Comparison of ENCODE assay signal across 8 mouse cellular contexts in the genomic region with DNA sequence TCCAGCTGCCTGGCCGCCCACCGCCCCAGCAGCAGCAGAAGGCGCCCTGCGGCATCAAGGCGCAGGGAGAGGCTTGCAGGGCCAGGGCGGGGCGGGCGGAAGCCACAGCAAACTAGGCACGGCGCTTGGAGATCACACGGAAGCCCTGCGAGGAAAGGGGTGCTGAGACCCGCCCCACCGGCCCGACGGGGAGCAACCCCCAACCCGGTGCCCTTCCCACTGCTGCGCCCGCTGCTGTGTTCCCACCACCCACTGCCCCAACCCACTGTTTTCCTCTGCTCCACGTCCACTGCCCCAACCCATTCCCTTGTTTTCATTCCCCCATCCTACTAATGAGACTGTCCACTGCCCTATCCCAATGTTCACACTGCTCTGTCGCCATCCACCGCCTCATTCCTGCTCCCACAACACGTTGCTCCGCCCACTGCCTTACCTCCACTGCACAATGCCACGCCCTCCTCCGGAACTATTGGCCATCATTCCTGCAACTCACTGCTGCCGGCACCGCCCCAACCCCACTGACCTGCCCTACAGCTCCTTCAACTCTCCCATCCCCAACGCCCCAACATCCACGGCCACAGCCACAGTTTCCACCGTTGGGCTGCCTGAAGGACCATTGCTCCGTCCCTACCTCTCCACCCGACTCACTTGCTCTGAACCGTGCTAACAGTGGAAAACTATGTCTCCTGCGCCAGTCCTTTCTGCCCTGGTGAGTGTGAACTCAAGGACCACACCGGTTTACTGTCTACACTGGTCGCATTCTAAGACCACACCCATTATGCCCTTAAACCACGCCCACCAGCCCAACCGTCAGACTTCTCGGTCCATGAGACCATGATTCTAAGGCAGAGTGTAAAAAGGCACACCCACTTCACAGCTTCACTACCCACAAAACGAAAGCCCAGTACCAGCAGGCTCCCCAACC. TPM values are rescaled to one million over a fixed set of nuclear protein-coding genes. Genes with fewer than 3 reads are reported as not detected.
A peak's percentile ranks its signal among the peaks of the same experiment; 100 is the strongest.
DNase-seq lines count a peak whose midpoint lies in the region; ATAC-seq and TF ChIP-seq lines count a peak whose summit lies in the region.

No protein-coding gene starts in this region.

- in situ Hi-C loops in ES-E14 (cut with MboI; ENCODE audit: low sequenced_read_pairs in 2 of 2, unreplicated experiment in 2 of 2) = no loop called here

- H3K36me3 ChIP-seq in ES-E14 (ENCODE audit: control insufficient read depth, insufficient read depth, low read length, poor library complexity, severe bottlenecking) = no peaks in the 10 kb centered on the region
- no peaks in the 10 kb centered on the region for H3K36me3 ChIP-seq in forebrain, embryonic 13.5 days (ENCODE audit: poor library complexity, severe bottlenecking)
- no peaks in the 10 kb centered on the region for H3K36me3 ChIP-seq in neural tube, embryonic 14.5 days (ENCODE audit: control insufficient read depth, insufficient read depth, low read length)

- peak; percentile 84 for ATAC-seq in cerebellum, adult (ENCODE audit: insufficient number of reproducible peaks, low FRiP score, low TSS enrichment)
- peak; percentile 95 for ATAC-seq in forebrain, embryonic 13.5 days
- peak; percentile 93 for ATAC-seq in neural tube, embryonic 14.5 days (ENCODE audit: low read depth)

- H3K4me3 ChIP-seq in ES-E14 (ENCODE audit: insufficient read depth in 1 of 2, low read depth in 1 of 2, low read length in 2 of 2, poor library complexity in 1 of 2, severe bottlenecking in 1 of 2) = peak overlapping the region; percentile 72 to 83
- H3K4me3 ChIP-seq in forebrain, embryonic 13.5 days = peak overlapping the region; percentile 49
- H3K4me3 ChIP-seq in neural tube, embryonic 14.5 days (ENCODE audit: low read depth, low read length) = peak overlapping the region; percentile 40

- H3K9ac ChIP-seq in ES-E14 (ENCODE audit: insufficient read depth, low read depth, low read length, poor library complexity, severe bottlenecking) = peak overlapping the region; percentile 61
- peak overlapping the region; percentile 71 for H3K9ac ChIP-seq in forebrain, embryonic 13.5 days
- peak overlapping the region; percentile 60 for H3K9ac ChIP-seq in neural tube, embryonic 14.5 days (replicated peaks; ENCODE audit: low read depth, low read length)

- H3K4me1 ChIP-seq in ES-E14 (ENCODE audit: control insufficient read depth in 2 of 2, insufficient read depth in 2 of 2, low read length in 2 of 2, poor library complexity in 1 of 2) = peaks cover 2 to 15% of the 10 kb centered on the region in 2 experiments; a peak in 2 of 4 replicates
- H3K4me1 ChIP-seq in forebrain, embryonic 13.5 days = peaks cover 14% of the 10 kb centered on the region
- H3K4me1 ChIP-seq in neural tube, embryonic 14.5 days (ENCODE audit: control insufficient read depth, insufficient read depth, low read length) = 0 out of 2 replicates have a peak, but pooled peaks cover 3% of the 10 kb centered on the region

- H3K4me2 ChIP-seq in forebrain, embryonic 13.5 days = peak overlapping the region; percentile 92
- peak overlapping the region; percentile 87 for H3K4me2 ChIP-seq in neural tube, embryonic 14.5 days (ENCODE audit: low read depth, low read length)

- intact Hi-C loops in heart, postnatal 25 days (cut with DNase I) = no loop called here

- no peak overlapping the region for H3K27ac ChIP-seq in ES-E14 (ENCODE audit: insufficient read depth, low read depth, low read length, poor library complexity, severe bottlenecking)
- no peak overlapping the region for H3K27ac ChIP-seq in forebrain, embryonic 13.5 days
- no peak overlapping the region for H3K27ac ChIP-seq in neural tube, embryonic 14.5 days (ENCODE audit: low read depth, low read length)

- DNase-seq in ES-E14 (ENCODE audit: low read depth, low spot score) = peak; percentile 97
- peak; percentile 40 for DNase-seq in heart, postnatal 25 days (ENCODE audit: low spot score)
- DNase-seq in large intestine, adult 2 months (ENCODE audit: low read depth, low spot score) = peak; percentile 75
- peak; percentile 91 to 93 for DNase-seq in lung, adult 18-20 months
- peak; percentile 84 for DNase-seq in testis, postnatal 14 days (ENCODE audit: low spot score)

- peaks cover 16% of the 10 kb centered on the region for H3K27me3 ChIP-seq in forebrain, embryonic 13.5 days
- H3K27me3 ChIP-seq in neural tube, embryonic 14.5 days (ENCODE audit: control insufficient read depth, insufficient read depth, low read length) = no peaks in the 10 kb centered on the region

- H3K9me3 ChIP-seq in ES-E14 (ENCODE audit: control insufficient read depth, insufficient read depth, low read depth, low read length) = no peaks in the 10 kb centered on the region
- no peaks in the 10 kb centered on the region for H3K9me3 ChIP-seq in forebrain, embryonic 13.5 days (replicated peaks)
- H3K9me3 ChIP-seq in neural tube, embryonic 14.5 days (ENCODE audit: control insufficient read depth, low read length) = no peaks in the 10 kb centered on the region

- whole genome bisulfite sequencing in forebrain, embryonic 13.5 days = 2% methylated on average over 41 of the region's 41 CpGs
- WGBS in large intestine, adult 2 months = 1% methylated on average over 39 of the region's 41 CpGs
- WGBS in neural tube, embryonic 14.5 days = 3% methylated on average over 37 of the region's 41 CpGs

TF ChIP-seq in ES-E14, 5 proteins besides CTCF, POLR2A, EP300 and RAD21:
- no peak for TF ChIP-seq MAFK (IDR thresholded peaks at IDR 0.05; ENCODE audit: insufficient read depth, low read depth, low read length)

RNA-seq across cellular contexts. Expression of a gene that starts 29.0 kb away (rescaled TPM):
- total RNA-seq in ES-E14 (2012; rRNA removed) = 159 and 169 TPM in 2 replicates
- polyA plus RNA-seq in forebrain, embryonic 13.5 days (2015; fragmentation: Nextera tagmentation; extraction: Ambion mirVana) = 42.7 and 49.4 TPM in 2 replicates
- 10 to 100 TPM; 86.8 to 98.2 TPM for total RNA-seq in heart, postnatal 25 days (2021)
- polyA plus RNA-seq in large intestine, adult 2 months (2012; rRNA removed) = 29.4 and 35.4 TPM in 2 replicates
- polyA plus RNA-seq in neural tube, embryonic 14.5 days (2014; fragmentation: Nextera tagmentation; extraction: Ambion mirVana) = 45.7 and 54.9 TPM in 2 replicates

Comparison
In these comparisons a context has a peak if more than half of its experiments do, and no peak if none do; other contexts are left out.
1. DNase-seq: peak in every context shown above with its lines; median percentile 97 in ES-E14; 92 in lung, adult 18-20 months; 84 in testis, postnatal 14 days; 75 in large intestine, adult 2 months; 40 in heart, postnatal 25 days.